Mouse (Mus musculus): ENCODE data around the gene Patj.
"Not testable (repeated sequence)": the region's sequence is repeated elsewhere in the genome, so short reads cannot be mapped to it uniquely, and the experiment has no call there.

Patj gene

DNA sequence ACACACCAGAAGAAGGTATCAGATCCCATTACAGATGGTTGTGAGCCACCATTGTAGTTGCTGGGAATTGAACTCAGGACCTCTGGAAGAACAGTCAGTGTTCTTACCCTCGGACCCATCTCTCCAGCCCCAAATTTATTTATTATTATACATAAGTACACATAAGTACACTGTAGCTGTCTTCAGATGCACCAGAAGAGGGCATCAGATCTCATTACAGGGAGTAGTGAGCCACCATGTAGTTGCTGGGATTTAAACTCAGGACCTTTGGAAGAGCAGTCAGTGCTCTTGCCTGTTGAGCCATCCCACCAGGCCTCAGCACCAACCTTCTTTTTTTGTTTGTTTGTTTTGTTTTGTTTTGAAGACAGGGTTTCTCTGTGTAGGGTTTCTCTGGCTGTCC lies 329.1 kb downstream of the Patj start:
- DNase-seq (ENCODE audit: low read depth, low spot score): not testable (repeated sequence)

DNA sequence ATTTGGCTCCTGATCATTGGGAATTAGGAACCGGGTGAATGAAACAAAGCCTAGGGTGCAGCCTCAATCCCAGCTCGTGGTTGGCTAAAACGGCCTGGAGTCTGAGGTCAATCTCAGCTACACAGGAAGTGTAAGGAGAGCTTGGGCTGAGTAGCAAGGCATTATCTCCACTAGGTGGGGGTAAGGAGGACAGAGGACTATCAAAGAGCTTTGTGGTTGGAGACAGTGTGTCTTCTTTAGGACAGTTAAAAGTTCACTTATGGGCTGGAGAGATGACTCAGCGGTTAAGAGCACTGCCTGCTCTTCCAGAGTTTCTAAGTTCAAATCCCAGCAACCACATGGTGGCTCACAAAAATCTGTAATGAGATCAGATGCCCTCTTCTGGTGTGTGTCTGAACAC lies 329.9 kb downstream of the Patj start:
- DNase-seq (ENCODE audit: low read depth, low spot score): no peak

DNA sequence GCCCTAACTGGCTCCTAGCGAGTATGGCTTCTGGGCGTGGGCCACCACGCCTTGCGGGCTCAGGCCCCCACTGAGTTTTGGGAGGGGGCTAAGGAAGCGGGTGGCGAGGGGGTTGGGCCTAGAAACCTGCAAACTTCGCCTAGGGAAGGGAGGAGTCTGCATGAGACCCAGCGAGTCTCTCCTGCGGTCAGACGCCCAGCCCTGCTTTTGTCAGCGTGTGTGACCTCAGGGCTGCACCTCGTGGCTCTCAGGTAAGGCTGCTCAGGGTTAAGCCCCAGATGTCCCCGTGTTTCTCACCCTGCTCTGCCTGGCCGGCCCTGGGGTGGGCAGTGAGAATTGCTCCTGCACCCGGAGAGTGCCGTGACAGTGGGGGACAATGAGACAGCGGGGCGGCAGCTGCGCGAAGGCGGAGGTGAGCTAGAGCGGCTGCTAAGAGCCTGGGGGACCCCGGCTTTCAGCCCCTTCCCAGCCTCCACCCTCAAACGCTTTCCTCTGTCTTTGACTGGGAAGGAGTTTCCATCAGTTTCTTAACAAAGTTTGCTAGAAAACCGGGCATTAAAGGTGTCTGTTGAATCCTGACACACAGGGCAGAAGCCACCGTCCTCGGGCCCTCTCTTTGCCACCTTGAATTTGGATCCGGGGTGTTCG lies 331.1 kb downstream of the Patj start, which contains the start of gene L1td1:
Gene L1td1 (plus strand): TSS at position 145 of the 648 bp plus-strand sequence.
- DNase-seq (ENCODE audit: low read depth, low spot score): no peak

DNA sequence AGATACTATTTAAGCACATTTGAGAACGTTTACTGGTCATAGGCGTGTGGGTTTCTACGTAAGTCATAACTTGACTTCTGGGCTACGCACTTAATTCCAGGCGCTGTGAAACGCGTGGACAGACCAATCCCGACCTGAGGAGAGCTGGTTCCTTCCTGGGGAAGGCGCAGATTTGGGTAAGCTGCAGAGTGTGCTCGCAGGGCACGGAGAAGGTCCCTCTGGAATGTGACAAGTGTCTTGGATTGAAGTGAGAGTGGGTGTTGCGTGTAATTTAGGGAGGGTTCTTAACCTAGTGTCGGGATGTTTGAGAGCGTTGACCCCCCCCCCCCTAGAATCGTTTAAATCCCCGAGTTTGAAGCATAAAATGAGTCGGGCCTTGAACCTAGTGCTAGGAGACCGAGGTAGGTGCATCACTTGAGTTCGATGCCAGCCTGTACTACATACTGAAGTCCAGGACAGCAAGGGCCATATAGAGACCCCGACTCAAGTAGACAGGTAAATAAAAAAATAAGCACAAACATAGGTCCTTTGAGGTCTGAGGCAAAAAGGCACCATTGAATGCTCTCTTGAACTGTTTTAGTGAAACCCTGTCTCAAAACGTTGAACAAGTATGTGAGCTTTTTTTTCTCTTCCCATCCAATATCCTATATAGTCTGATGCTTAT lies 331.8 kb downstream of the Patj start:
- no peak for DNase-seq (ENCODE audit: low read depth, low spot score)

DNA sequence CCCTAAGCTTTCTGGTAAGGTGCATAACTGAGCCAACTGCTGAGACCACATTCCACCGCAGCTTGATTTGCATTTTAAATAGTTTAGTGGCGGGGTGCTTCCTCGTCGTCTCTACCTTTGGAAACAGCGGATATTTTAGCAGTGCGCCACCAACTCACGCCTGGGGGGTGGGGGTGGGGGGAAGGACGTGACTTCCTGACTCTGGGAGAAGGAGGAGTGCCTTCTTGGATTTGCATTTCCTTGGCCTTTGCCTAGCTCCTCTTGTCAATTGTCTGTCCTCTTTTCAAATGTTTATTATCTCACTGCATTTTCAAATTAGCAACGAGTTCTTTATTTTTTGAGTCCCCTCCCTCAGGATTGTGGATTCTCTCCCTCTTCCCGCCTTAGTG lies 332.4 kb downstream of the Patj start:
- no peak for DNase-seq (ENCODE audit: low read depth, low spot score)

DNA sequence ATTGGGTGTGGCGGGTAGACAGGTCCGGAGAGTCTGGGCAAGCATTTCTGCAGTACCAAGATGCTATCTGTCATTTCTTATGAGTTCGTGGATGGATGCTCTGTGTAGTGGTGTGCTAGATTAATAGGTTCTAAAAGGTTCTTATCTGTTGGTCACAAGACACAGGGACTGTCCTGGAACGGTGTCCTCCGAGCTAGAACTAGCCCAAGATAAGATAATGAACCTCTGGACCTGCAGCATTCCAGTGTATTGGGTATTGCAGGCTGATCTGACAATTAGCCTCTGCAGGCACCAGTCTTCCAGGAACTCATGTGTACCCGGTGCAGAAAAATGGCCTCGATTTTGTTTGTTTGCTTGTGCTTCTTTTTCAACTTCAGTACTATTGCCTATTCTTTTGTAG lies 333.1 kb downstream of the Patj start:
- DNase-seq (ENCODE audit: low read depth, low spot score): no peak

DNA sequence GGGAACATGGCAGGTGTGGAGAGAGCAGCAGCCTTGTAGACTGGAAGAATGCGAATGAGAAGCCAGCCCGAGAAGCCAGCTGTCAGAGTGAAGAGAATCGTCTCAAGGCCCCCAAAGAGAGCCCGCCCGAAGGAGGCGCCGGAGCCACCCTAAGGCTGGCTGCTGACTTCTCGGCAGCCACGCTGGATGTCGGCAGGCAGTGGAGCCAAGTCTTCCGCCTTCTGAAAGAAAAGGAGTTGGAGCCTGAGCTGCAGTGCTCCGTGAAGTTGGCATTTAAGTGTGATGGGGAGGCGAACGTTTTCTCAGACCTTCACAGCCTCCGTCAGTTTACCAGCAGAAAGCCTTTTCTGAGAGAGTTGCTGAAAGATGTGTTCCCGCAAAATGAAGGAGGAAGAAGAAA lies 338.1 kb downstream of the Patj start:
- no peak for DNase-seq (ENCODE audit: low read depth, low spot score)

DNA sequence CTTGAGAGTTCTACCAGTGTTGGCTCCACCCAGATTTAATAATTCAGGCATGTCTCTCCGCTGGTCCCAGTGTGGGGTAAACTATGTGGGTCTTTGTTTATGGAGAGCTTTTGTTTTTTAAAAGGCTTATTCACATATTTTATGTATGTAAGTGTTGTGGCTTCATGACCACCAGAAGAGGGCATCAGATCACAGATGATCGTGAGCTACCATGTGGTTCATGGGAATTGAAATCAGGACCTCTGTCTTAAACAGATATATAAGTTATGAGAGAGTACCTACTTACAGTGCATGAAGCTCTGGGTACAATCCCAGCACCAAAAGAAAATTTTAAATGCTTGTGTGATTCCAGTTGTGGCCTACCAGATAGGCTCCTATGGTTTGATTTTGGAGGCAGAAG lies 344.2 kb downstream of the Patj start:
- DNase-seq (ENCODE audit: low read depth, low spot score): peak; percentile 29

DNA sequence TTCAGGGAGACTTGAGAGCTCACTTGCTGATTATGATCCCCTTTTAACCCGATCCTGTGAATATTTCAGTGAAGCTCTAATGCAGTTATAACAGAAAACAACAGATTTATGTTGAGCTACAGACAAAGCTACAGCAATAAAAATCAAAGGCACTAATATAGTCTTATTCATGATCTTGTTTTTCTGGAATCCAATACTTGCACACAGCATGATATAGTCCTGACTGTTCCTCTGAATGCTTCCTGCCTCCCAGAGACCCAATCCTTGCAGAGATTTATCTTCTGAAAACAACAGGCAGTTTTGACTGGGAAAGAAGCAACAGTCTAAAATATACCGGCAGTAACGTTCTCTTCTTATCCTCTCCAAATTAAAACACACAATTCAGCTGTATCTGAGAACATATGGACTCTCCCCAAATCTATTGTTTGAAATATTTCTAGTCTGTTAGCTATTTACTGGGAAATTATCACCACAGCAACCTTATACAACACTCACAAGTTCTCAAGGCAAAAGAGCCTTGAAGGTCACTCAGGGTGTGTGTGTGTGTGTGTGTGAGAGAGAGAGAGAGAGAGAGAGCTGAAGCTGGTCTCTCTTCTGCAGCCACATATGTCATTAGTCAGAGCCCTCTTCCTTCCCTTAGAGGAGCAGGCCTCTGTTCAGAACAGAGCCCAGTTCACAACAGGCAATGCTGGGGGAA lies 347.8 kb downstream of the Patj start:
- no peak for DNase-seq (ENCODE audit: low read depth, low spot score)

DNA sequence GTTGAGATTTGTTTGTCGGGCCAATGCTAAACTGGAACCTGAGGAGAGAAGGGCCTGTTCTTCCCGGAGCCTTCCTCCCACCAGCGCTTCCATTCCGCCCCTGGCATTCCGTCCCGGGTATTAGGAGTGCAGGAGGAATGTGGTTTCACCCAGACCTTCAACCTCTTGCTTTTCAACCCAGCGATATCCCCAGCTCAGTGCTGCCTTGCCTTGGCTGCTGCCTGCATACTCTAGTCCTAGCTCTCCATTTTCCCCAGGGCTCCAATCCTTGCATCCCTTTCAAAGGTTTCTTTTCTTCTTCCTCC lies 348.3 kb downstream of the Patj start:
- no peak for DNase-seq (ENCODE audit: low read depth, low spot score)

DNA sequence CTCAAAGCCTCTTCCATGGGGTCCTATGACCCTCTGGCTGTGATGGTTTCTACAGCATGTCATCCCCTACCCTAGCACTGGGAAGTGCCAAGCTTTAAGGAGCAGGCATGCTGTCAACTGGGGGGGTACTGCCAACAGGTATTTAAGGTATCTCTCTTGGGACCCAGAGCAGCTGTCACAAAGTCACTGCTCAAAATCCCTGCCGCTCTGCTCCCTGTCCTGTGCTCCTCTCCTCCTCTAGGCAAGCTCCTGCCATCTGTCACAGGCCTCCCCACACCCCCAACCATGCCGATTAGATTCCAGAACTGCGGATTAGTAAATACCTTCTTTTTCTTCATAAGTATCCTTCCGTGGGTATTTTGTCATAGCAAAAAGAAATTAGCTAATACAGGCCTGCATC lies 358.9 kb downstream of the Patj start:
- no peak for DNase-seq (ENCODE audit: low read depth, low spot score)

DNA sequence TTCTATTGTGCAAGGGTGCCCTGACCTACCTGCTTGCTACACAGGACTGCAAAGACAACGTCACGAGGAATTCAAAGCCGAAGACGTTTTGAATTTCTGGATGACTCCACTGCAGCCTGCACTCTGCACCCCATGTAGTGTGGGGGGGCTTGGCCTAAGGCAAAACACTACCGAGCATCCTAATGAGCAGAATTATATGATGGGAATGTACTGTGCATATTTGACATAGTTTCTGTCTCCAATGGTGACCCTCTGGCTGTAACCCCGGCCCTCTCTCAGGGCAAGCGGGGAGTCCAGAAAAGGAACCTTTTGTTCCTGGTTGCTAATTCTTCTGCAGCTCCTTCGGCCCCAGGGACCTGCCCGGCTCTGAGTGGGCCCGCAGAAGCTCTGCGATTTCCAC lies 360.6 kb downstream of the Patj start:
- no peak for DNase-seq (ENCODE audit: low read depth, low spot score)

DNA sequence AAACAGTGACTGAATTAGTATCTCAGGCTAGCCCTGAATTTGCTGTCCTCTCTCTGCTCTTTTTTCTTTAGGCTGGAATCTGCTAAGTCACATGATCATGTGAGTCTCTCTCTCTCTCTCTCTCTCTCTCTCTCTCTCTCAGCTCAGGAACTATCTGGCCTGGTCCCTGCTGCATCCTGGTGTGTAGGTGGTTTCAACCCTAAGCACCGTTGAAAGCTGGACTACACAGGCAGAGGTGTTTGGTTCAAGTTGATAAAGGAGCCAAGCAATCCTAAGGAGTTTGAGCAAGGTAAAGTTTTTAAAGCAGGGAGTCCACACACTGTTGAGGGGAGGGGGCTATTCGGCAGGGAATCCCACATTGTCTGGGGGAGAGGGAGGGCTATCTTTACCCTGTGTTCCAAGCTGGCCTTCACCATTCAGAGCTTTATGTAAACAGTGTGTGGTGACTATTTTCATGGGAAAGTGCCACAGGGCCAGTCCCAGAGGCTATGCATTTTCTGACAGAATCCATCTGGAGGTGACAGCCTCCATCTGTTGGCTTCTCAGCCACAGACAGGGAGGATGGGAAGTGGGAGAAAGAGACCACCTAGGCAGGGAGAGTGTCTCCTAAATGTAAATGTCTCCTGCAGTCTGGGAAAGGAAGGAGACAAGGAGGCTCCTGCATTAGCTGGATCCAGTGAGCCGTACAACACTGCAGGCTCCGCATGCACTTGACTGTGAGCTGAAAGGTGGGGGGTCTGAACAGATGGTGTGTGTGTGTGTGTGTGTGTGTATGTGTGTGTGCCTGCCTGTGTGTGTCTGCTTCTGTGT lies 362.6 kb downstream of the Patj start:
- DNase-seq (ENCODE audit: low read depth, low spot score): no peak

DNA sequence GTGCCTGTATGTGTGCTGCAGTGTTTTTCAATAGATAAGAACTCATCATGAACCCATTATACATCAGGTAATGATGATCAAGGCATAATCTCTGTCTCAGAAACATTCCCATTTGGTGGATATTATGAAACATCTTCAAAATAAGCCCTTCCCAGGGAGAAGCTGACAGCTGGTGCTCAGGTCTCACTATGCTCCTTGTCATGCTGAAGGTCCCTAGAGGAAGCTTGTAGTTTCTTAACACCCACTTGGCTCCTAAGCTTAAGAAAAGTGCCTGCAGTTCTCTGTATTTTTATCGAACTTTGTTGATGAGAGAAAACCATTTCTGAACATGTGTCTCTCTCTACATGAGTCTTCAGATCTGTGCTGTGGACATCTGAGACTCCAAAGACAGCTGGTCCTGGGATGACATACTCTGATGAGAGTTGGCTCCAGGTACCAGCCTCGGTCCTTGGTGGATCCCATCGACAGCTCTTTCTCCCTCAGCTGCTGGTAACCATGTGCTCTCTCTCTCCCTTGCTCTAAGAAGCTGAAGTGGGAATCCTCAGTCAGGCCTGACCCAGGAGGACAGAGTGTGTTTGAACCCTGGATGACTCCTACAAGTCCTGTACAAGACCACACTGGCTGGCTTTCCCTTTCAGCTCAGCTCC lies 363.4 kb downstream of the Patj start:
- DNase-seq (ENCODE audit: low read depth, low spot score): no peak

DNA sequence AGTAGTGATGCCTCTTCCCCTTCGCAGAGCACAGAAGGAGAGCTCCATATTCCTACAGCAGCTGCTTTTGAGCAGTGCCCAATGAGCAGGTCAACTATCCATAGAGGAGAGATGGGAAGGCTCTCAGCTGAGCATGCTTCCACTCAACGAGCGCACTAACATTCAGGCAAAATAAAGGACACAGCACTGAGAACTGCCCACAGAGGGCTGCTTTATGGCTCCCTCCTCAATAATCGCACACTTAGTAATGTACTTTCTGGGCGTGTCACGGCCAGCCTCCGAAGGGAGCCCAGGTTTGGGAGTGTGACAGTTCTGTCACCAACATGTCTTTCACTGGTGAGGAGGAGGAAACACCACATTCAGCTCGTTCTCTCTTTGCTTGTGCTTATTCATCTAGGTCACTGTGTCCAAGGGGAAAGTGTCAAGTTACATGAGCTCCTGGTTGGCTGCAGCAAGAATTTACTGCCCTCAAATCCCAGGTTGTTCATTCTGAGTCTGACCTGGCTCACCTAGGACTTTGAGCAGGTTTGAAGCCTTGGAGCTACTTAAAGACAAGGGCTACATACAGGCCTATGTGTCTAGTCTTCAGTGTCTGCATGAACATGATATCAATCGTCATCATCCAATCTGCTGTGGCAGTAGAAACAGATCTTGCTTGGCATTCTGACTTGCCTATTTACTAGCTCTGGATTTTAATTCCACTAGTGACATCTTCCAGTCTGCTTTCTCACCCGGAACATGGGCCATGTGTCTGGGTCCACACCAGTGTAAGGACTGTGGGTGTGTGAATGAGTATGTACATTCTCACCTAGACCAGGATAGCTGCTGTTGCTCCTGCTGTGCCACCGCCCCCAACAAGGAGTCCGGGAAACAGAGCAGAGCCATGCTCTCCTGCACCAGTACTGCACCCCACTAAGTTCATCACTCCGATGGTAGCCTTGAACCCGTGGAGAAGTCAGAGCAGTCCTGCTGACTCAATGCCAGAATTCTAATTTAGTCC lies 371.8 kb downstream of the Patj start:
- no peak for DNase-seq (ENCODE audit: low read depth, low spot score)

Measured in telencephalon, adult 2 months (tissue).